Mouse (Mus musculus): ENCODE results near the gene Abcc4.

DNA sequence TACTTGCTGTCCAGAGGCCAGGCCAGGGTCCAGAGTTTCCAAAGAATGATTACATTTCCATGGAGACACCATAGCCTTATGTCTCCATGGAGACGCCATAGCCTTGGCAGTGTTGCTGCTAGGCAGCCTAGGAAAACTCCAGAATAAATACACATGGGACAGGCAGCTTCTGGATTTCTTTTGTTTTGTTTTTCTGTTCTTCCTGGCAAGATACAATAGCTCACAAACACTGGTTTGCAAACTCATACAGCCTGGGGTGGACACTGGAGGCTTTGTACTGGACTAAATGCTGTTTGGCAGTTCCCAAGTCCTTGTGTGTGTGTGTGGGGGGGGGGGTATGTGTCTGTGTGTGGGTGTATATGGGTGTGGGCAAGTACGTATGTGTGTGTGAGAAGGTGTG lies 29.1 kb upstream of the Abcc4 start:
- TF ChIP-seq POLR2A (IDR thresholded peaks at IDR 0.05; ENCODE audit: borderline replicate concordance, extremely low read depth, low read depth, low read length) (no peak), CTCF (IDR thresholded peaks at IDR 0.05; ENCODE audit: insufficient read depth, low read length) (no peak)

All from lung, adult 2 months (tissue).